Mouse (Mus musculus): ENCODE data around the gene Sh3rf3. TPM values are rescaled to one million over a fixed set of nuclear protein-coding genes. Genes with fewer than 3 reads are reported as not detected.
A peak's percentile ranks its signal among the peaks of the same experiment; 100 is the strongest.

Sh3rf3 gene
- polyA plus RNA-seq, 1 experiment, result 6.0 TPM

GRCm38 (mm10) chr10:59106644-59107043 lies 293.5 kb downstream of the Sh3rf3 start:
- Histone ChIP-seq H3K4me3 (ENCODE audit: control insufficient read depth, insufficient read depth, low read length) (no peak overlapping the region), H3K27me3 (ENCODE audit: control insufficient read depth, insufficient read depth, low read length) (no peaks in the 10 kb centered on the region), H3K36me3 (ENCODE audit: control insufficient read depth, insufficient read depth, low read length) (no peaks in the 10 kb centered on the region), H3K4me1 (replicated peaks; ENCODE audit: control insufficient read depth, insufficient read depth, low read length) (no peaks in the 10 kb centered on the region), H3K27ac (ENCODE audit: control insufficient read depth, insufficient read depth, low read length) (no peak overlapping the region)
- TF ChIP-seq POLR2A (IDR thresholded peaks at IDR 0.05; ENCODE audit: control insufficient read depth, extremely low read depth, insufficient read depth, low read length, poor library complexity) (no peak), CTCF (IDR thresholded peaks at IDR 0.05; ENCODE audit: borderline replicate concordance, control insufficient read depth, extremely low read depth, insufficient read depth, low read length, poor library complexity) (no peak)
- no peak for DNase-seq
- WGBS, result 92% methylated on average over 3 of the region's 3 CpGs

DNA sequence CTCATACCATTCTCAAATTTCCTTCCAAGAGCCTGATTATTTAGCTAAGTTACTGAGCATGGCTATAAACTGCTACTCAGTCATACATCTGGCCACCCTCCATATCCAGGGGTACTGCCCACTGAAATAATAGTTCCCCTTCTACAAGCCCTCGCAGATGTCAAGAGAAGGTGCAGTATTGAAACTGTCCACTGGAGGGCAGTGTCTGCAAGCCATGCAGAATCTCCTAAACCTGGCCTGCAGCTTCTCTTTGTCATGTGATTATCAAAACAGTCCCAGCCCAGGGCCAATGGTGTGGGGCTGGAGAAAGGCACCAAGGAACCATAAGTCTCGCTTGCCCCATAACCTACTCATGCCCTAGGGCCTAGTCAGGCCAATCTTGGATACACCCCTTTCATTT lies 295.9 kb downstream of the Sh3rf3 start:
- peak; percentile 65 for DNase-seq
- no peak overlapping the region for H3K27ac ChIP-seq (ENCODE audit: control insufficient read depth, insufficient read depth, low read length)
- WGBS, result 12% methylated on average over 2 of the region's 2 CpGs
- H3K4me3 ChIP-seq (ENCODE audit: control insufficient read depth, insufficient read depth, low read length), result no peak overlapping the region
- H3K27me3 ChIP-seq (ENCODE audit: control insufficient read depth, insufficient read depth, low read length), result no peaks in the 10 kb centered on the region
- TF ChIP-seq POLR2A (IDR thresholded peaks at IDR 0.05; ENCODE audit: control insufficient read depth, extremely low read depth, insufficient read depth, low read length, poor library complexity), result no peak
- TF ChIP-seq CTCF (IDR thresholded peaks at IDR 0.05; ENCODE audit: borderline replicate concordance, control insufficient read depth, extremely low read depth, insufficient read depth, low read length, poor library complexity), result no peak
- no peaks in the 10 kb centered on the region for H3K36me3 ChIP-seq (ENCODE audit: control insufficient read depth, insufficient read depth, low read length)
- H3K4me1 ChIP-seq (replicated peaks; ENCODE audit: control insufficient read depth, insufficient read depth, low read length), result no peaks in the 10 kb centered on the region

- H3K36me3 ChIP-seq (ENCODE audit: control insufficient read depth, insufficient read depth, low read length), result no peaks in the 10 kb centered on the region
- H3K27me3 ChIP-seq (ENCODE audit: control insufficient read depth, insufficient read depth, low read length), result no peaks in the 10 kb centered on the region
- 92% methylated on average over 7 of the region's 7 CpGs for WGBS
- DNase-seq, result no peak
- H3K4me3 ChIP-seq (ENCODE audit: control insufficient read depth, insufficient read depth, low read length), result no peak overlapping the region
- no peak for TF ChIP-seq CTCF (IDR thresholded peaks at IDR 0.05; ENCODE audit: borderline replicate concordance, control insufficient read depth, extremely low read depth, insufficient read depth, low read length, poor library complexity)
- TF ChIP-seq POLR2A (IDR thresholded peaks at IDR 0.05; ENCODE audit: control insufficient read depth, extremely low read depth, insufficient read depth, low read length, poor library complexity), result no peak
- no peak overlapping the region for H3K27ac ChIP-seq (ENCODE audit: control insufficient read depth, insufficient read depth, low read length)
- H3K4me1 ChIP-seq (replicated peaks; ENCODE audit: control insufficient read depth, insufficient read depth, low read length), result no peaks in the 10 kb centered on the region
These were observed 297.2 kb downstream of the Sh3rf3 start for GRCm38 (mm10) chr10:59110386-59110785.

GRCm38 (mm10) chr10:59112755-59113154 lies 299.6 kb downstream of the Sh3rf3 start:
- DNase-seq, result no peak
- no peak overlapping the region for H3K27ac ChIP-seq (ENCODE audit: control insufficient read depth, insufficient read depth, low read length)
- TF ChIP-seq CTCF (IDR thresholded peaks at IDR 0.05; ENCODE audit: borderline replicate concordance, control insufficient read depth, extremely low read depth, insufficient read depth, low read length, poor library complexity) (no peak), POLR2A (IDR thresholded peaks at IDR 0.05; ENCODE audit: control insufficient read depth, extremely low read depth, insufficient read depth, low read length, poor library complexity) (no peak)
- no peaks in the 10 kb centered on the region for H3K27me3 ChIP-seq (ENCODE audit: control insufficient read depth, insufficient read depth, low read length)
- H3K36me3 ChIP-seq (ENCODE audit: control insufficient read depth, insufficient read depth, low read length), result no peaks in the 10 kb centered on the region
- H3K4me3 ChIP-seq (ENCODE audit: control insufficient read depth, insufficient read depth, low read length), result no peak overlapping the region
- WGBS, result 14% methylated on average over 8 of the region's 8 CpGs
- no peaks in the 10 kb centered on the region for H3K4me1 ChIP-seq (replicated peaks; ENCODE audit: control insufficient read depth, insufficient read depth, low read length)

- no peaks in the 10 kb centered on the region for H3K36me3 ChIP-seq (ENCODE audit: control insufficient read depth, insufficient read depth, low read length)
- no peaks in the 10 kb centered on the region for H3K27me3 ChIP-seq (ENCODE audit: control insufficient read depth, insufficient read depth, low read length)
- WGBS, result 94% methylated on average over 9 of the region's 9 CpGs
- no peak overlapping the region for H3K4me3 ChIP-seq (ENCODE audit: control insufficient read depth, insufficient read depth, low read length)
- no peaks in the 10 kb centered on the region for H3K4me1 ChIP-seq (replicated peaks; ENCODE audit: control insufficient read depth, insufficient read depth, low read length)
- H3K27ac ChIP-seq (ENCODE audit: control insufficient read depth, insufficient read depth, low read length), result no peak overlapping the region
- no peak for TF ChIP-seq POLR2A (IDR thresholded peaks at IDR 0.05; ENCODE audit: control insufficient read depth, extremely low read depth, insufficient read depth, low read length, poor library complexity)
- no peak for TF ChIP-seq CTCF (IDR thresholded peaks at IDR 0.05; ENCODE audit: borderline replicate concordance, control insufficient read depth, extremely low read depth, insufficient read depth, low read length, poor library complexity)
- no peak for DNase-seq
These were observed 300.2 kb downstream of the Sh3rf3 start for GRCm38 (mm10) chr10:59113386-59113785.

DNA sequence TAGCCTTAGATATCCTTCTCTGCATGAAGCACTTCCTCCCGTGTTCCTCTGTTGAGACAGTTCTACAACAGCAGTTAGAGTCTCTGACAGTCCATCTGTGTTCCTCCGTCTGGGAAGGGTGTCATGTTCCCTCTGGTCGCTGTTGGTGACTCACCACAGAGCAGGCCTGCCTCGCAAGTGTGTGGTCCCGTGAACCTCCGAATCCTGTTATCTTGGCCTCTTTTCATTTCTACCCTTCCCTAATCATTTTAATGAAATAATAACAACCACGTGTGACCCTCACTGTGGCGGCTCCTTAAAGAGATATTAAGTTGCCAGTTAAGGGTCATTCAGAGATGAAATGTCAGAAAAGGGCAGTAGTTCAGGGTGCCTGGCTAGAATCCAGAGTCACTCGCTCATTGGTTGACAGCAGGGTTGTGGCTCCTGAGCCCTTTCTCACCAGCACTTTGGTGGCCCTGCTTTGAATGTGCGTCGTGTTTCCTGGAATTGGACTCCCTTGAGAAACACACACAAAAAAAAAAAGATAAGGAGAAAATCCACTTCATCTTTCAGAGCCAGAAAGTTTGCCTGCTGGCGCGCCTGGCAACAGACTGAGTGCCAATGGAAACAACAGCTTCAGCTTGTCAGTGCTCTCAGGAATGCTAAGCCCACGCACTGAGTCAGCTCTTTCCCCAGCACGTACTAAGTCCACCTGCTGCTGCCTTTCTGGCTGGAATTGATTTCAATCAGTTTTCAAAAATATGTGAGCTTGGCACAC lies 301.6 kb downstream of the Sh3rf3 start:
- 88% methylated on average over 15 of the region's 15 CpGs for WGBS
- H3K27me3 ChIP-seq (ENCODE audit: control insufficient read depth, insufficient read depth, low read length), result no peaks in the 10 kb centered on the region
- no peak overlapping the region for H3K4me3 ChIP-seq (ENCODE audit: control insufficient read depth, insufficient read depth, low read length)
- no peaks in the 10 kb centered on the region for H3K4me1 ChIP-seq (replicated peaks; ENCODE audit: control insufficient read depth, insufficient read depth, low read length)
- DNase-seq, result no peak
- no peaks in the 10 kb centered on the region for H3K36me3 ChIP-seq (ENCODE audit: control insufficient read depth, insufficient read depth, low read length)
- no peak overlapping the region for H3K27ac ChIP-seq (ENCODE audit: control insufficient read depth, insufficient read depth, low read length)
- TF ChIP-seq CTCF (IDR thresholded peaks at IDR 0.05; ENCODE audit: borderline replicate concordance, control insufficient read depth, extremely low read depth, insufficient read depth, low read length, poor library complexity) (no peak), POLR2A (IDR thresholded peaks at IDR 0.05; ENCODE audit: control insufficient read depth, extremely low read depth, insufficient read depth, low read length, poor library complexity) (no peak)
